In genomic region chr17:83732801-83733200, GRCm38 (mm10) we compare ENCODE assay signal across 9 mouse cellular contexts. TPM values are rescaled to one million over a fixed set of nuclear protein-coding genes. Genes with fewer than 3 reads are reported as not detected.
DNase-seq lines count a peak whose midpoint lies in the region; ATAC-seq and TF ChIP-seq lines count a peak whose summit lies in the region.
"Had no signal": no experiment of that assay in that cellular context is flagged by ENCODE, and none has a peak within 500 bp of the region (broad histone marks: within the 10 kb centered on the region; RNA-seq: fewer than 3 reads in every experiment).

No protein-coding gene starts in this region.

- TF ChIP-seq CTCF in bone marrow, adult 2 months (IDR thresholded peaks at IDR 0.05; ENCODE audit: control insufficient read depth, insufficient read depth, low read length) = peak; percentile 99
- peak; percentile 71; the same call in 1 of the 2 replicates for TF ChIP-seq CTCF in embryonic fibroblast, embryonic 13.5 days (IDR thresholded peaks at IDR 0.05; ENCODE audit: borderline replicate concordance, insufficient read depth, low read length)

- H3K36me3 ChIP-seq in heart, embryonic 11.5 days (ENCODE audit: control insufficient read depth, insufficient read depth, low read length) = no peaks in the 10 kb centered on the region
- no peaks in the 10 kb centered on the region for H3K36me3 ChIP-seq in kidney, embryonic 15.5 days

- no peak for ATAC-seq in heart, embryonic 11.5 days (replicated peaks; ENCODE audit: insufficient number of reproducible peaks, low FRiP score, low TSS enrichment)
- ATAC-seq in kidney, embryonic 15.5 days (replicated peaks; ENCODE audit: low FRiP score) = 0 out of 2 replicates have a peak, but pooled peaks have one; percentile 16

- H3K9me3 ChIP-seq in heart, embryonic 11.5 days (replicated peaks; ENCODE audit: control insufficient read depth, low read length) = no peaks in the 10 kb centered on the region
- no peaks in the 10 kb centered on the region for H3K9me3 ChIP-seq in kidney, embryonic 15.5 days (replicated peaks)
- H3K9me3 ChIP-seq: limb, embryonic 13.5 days had no signal

- H3K4me1 ChIP-seq in heart, embryonic 11.5 days (ENCODE audit: control insufficient read depth, insufficient read depth, low read length) = peaks cover 9% of the 10 kb centered on the region
- H3K4me1 ChIP-seq in bone marrow, adult 2 months (ENCODE audit: control insufficient read depth, insufficient read depth, low read length) = peaks cover 2% of the 10 kb centered on the region
- H3K4me1 ChIP-seq in embryonic fibroblast, embryonic 13.5 days (ENCODE audit: control insufficient read depth, insufficient read depth, low read length) = no peaks in the 10 kb centered on the region
- peaks cover 11% of the 10 kb centered on the region for H3K4me1 ChIP-seq in kidney, embryonic 15.5 days

- no peak overlapping the region for H3K9ac ChIP-seq in heart, embryonic 11.5 days (ENCODE audit: low read depth, low read length)
- no peak overlapping the region for H3K9ac ChIP-seq in kidney, embryonic 15.5 days
- H3K9ac ChIP-seq: limb, embryonic 13.5 days had no signal

- no peak overlapping the region for H3K4me2 ChIP-seq in heart, embryonic 11.5 days
- H3K4me2 ChIP-seq in kidney, embryonic 15.5 days = no peak overlapping the region

- H3K27me3 ChIP-seq in heart, embryonic 11.5 days (ENCODE audit: control insufficient read depth, insufficient read depth, low read length) = no peaks in the 10 kb centered on the region
- H3K27me3 ChIP-seq in kidney, embryonic 15.5 days = no peaks in the 10 kb centered on the region
- H3K27me3 ChIP-seq: limb, embryonic 13.5 days had no signal

- DNase-seq in heart, adult 18-20 months = peak; percentile 37 to 78
- DNase-seq in CD4-positive helper T cell, adult 2 months (ENCODE audit: low read depth, low spot score) = peak; percentile 83
- DNase-seq in lung, postnatal 4 days = peak; percentile 50 to 79
- DNase-seq in testis, postnatal 10 days (ENCODE audit: low spot score) = peak; percentile 80

- WGBS in heart, embryonic 11.5 days (ENCODE audit: insufficient replicate concordance) = 36% methylated on average over 5 of the region's 5 CpGs
- WGBS in bone marrow, adult 2 months = 20% methylated on average over 5 of the region's 5 CpGs
- 46% methylated on average over 5 of the region's 5 CpGs for WGBS in kidney, embryonic 15.5 days

- no peak overlapping the region for H3K4me3 ChIP-seq in heart, embryonic 11.5 days (ENCODE audit: low read depth, low read length)
- no peak overlapping the region for H3K4me3 ChIP-seq in bone marrow, adult 2 months (replicated peaks; ENCODE audit: control insufficient read depth, low read depth, low read length)
- H3K4me3 ChIP-seq in embryonic fibroblast, embryonic 13.5 days (ENCODE audit: insufficient read depth, low read length) = no peak overlapping the region
- H3K4me3 ChIP-seq in kidney, embryonic 15.5 days (replicated peaks) = no peak overlapping the region
- H3K4me3 ChIP-seq: limb, embryonic 13.5 days had no signal

- TF ChIP-seq POLR2A in bone marrow, adult 2 months (IDR thresholded peaks at IDR 0.05; ENCODE audit: borderline replicate concordance, control insufficient read depth, low read depth, low read length) = no peak
- no peak for TF ChIP-seq POLR2A in embryonic fibroblast, embryonic 13.5 days (IDR thresholded peaks at IDR 0.05; ENCODE audit: low read depth, low read length)

- no peak overlapping the region for H3K27ac ChIP-seq in heart, embryonic 11.5 days (ENCODE audit: low read depth, low read length)
- H3K27ac ChIP-seq in bone marrow, adult 2 months (ENCODE audit: control insufficient read depth, insufficient read depth, low read depth, low read length, poor library complexity) = no peak overlapping the region
- no peak overlapping the region for H3K27ac ChIP-seq in embryonic fibroblast, embryonic 13.5 days (ENCODE audit: insufficient read depth, low read length)
- no peak overlapping the region for H3K27ac ChIP-seq in kidney, embryonic 15.5 days

RNA-seq across cellular contexts. Expression of gene Mta3, which starts 26.8 kb away (rescaled TPM):
- total RNA-seq in heart, adult 18-20 months (2021) = 10 to 100 TPM; 18.0 to 19.2 TPM
- polyA plus RNA-seq in heart, embryonic 11.5 days (2014; fragmentation: Nextera tagmentation; extraction: Ambion mirVana) = 38.1 and 48.6 TPM in 2 replicates
- polyA plus RNA-seq in bone marrow, adult 2 months (2011; ENCODE audit: insufficient read depth, insufficient read length, low replicate concordance, missing spikeins) = 15.8 and 21.0 TPM in 2 replicates
- polyA plus RNA-seq in embryonic fibroblast, embryonic 13.5 days (2011; ENCODE audit: insufficient read length, low read depth, missing spikeins) = 41.2 and 42.7 TPM in 2 replicates
- polyA plus RNA-seq in kidney, embryonic 15.5 days (2015; fragmentation: Nextera tagmentation; extraction: Ambion mirVana) = 39.9 and 45.9 TPM in 2 replicates
